Comparison of ENCODE assay signal across 11 mouse cellular contexts in the genomic region with DNA sequence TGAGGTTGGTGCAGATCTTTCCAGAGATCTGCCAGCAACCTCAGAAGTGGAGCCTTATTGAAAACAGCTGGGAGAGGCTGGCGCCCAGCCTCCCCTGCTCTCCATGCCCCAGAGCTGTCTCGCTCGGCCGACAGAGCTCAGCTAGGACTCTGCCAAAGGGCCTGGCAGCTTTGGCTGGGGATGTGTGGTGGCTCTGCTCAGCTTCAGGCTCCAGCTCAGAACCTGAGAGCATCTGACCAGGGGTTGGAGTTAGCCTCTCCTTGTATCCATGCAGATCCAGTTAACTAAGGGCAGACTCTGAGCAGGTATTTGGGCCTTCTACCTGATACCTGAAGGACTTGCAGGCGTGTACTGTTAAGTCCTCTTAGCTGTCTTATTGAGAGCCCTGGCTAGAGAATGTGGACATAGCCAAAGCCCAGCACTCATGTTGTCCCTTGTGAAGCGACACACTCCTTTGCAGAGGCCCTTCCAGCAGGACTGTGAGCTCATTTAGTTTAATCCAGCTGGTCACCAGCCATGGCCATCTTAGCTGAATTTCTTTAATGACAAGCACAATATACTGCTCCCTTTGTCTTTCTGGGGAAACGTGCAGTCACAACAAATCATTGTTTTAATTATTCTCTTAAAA.
A peak's percentile ranks its signal among the peaks of the same experiment; 100 is the strongest.
DNase-seq lines count a peak whose midpoint lies in the region; ATAC-seq and TF ChIP-seq lines count a peak whose summit lies in the region.
"Had no signal": no experiment of that assay in that cellular context is flagged by ENCODE, and none has a peak within 500 bp of the region (broad histone marks: within the 10 kb centered on the region; RNA-seq: fewer than 3 reads in every experiment).

No protein-coding gene starts in this region.

- no peaks in the 10 kb centered on the region for H3K27me3 ChIP-seq in limb, embryonic 15.5 days
- H3K27me3 ChIP-seq: heart, embryonic 13.5 days had no signal

- H3K36me3 ChIP-seq in limb, embryonic 15.5 days = no peaks in the 10 kb centered on the region
- H3K36me3 ChIP-seq: G1E; heart, embryonic 13.5 days had no signal

- 43% methylated on average over 7 of the region's 7 CpGs for WGBS in limb, embryonic 15.5 days

- no peak overlapping the region for H3K4me2 ChIP-seq in limb, embryonic 15.5 days
- H3K4me2 ChIP-seq: heart, embryonic 13.5 days had no signal

- ATAC-seq in cerebellum, adult (ENCODE audit: insufficient number of reproducible peaks, low FRiP score, low TSS enrichment) = no peak
- peak; percentile 82 for ATAC-seq in limb, embryonic 15.5 days (ENCODE audit: insufficient number of reproducible peaks, low FRiP score, low TSS enrichment, low read depth)

- DNase-seq in cerebellum, postnatal 14 days = peak; percentile 13 to 14
- DNase-seq in 3134 (ENCODE audit: extremely low read depth, insufficient read length, low spot score) = peak; percentile 7
- peak; percentile 91 for DNase-seq in fibroblast of lung, adult 2 months (ENCODE audit: low read depth)
- DNase-seq in urinary bladder, postnatal 4 days (ENCODE audit: low spot score in 2 of 2) = no peak
- no peak for DNase-seq in right cerebral cortex, postnatal 25 days
- no peak for DNase-seq in layer of hippocampus, adult 2 months (ENCODE audit: low spot score in 2 of 2)
- DNase-seq: kidney, postnatal 25 days had no signal

- TF ChIP-seq CTCF in layer of hippocampus, adult 2 months (conservative IDR thresholded peaks at IDR 0.05) = no peak

- no peak overlapping the region for H3K4me3 ChIP-seq in limb, embryonic 15.5 days
- H3K4me3 ChIP-seq in layer of hippocampus, adult 2 months = no peak overlapping the region
- H3K4me3 ChIP-seq: heart, embryonic 13.5 days had no signal

- H3K9ac ChIP-seq in limb, embryonic 15.5 days = no peak overlapping the region
- H3K9ac ChIP-seq: heart, embryonic 13.5 days had no signal

- H3K4me1 ChIP-seq in limb, embryonic 15.5 days = peaks cover 17% of the 10 kb centered on the region
- H3K4me1 ChIP-seq: heart, embryonic 13.5 days had no signal

- no peaks in the 10 kb centered on the region for H3K9me3 ChIP-seq in limb, embryonic 15.5 days
- H3K9me3 ChIP-seq: G1E; heart, embryonic 13.5 days had no signal

- peak overlapping the region; percentile 80 for H3K27ac ChIP-seq in limb, embryonic 15.5 days
- no peak overlapping the region for H3K27ac ChIP-seq in layer of hippocampus, adult 2 months

Comparison
In these comparisons a context has a peak if more than half of its experiments do, and no peak if none do; other contexts are left out.
1. DNase-seq: peak in cerebellum, postnatal 14 days (2 of 2), 3134 (single experiment) and fibroblast of lung, adult 2 months (single experiment); none in urinary bladder, postnatal 4 days (0 of 2), right cerebral cortex, postnatal 25 days (single experiment) and layer of hippocampus, adult 2 months (0 of 2).